Mouse (Mus musculus): Measurements from ENCODE around the gene Hdx. TPM values are rescaled to one million over a fixed set of nuclear protein-coding genes. Genes with fewer than 3 reads are reported as not detected.

Hdx gene
- polyA plus RNA-seq (2016; fragmentation: Nextera tagmentation; extraction: Ambion mirVana) = 0.14 and 0.15 TPM in 2 replicates

GRCm38 (mm10) chrX:111696356-111697282, at the start of gene Hdx:
Hdx (minus strand) TSS chrX:111697079.
- H3K27ac ChIP-seq = no peak within 1 kb of the TSS
- ATAC-seq = no peak
- H3K9ac ChIP-seq = no peak within 1 kb of the TSS
- no peaks in the 10 kb centered on the region for H3K4me1 ChIP-seq
- WGBS (ENCODE audit: insufficient replicate concordance) = 16% methylated on average over 26 of the region's 26 CpGs
- H3K4me2 ChIP-seq = peak within 1 kb of the TSS; percentile 56
- H3K9me3 ChIP-seq (replicated peaks) = no peaks in the 10 kb centered on the region
- H3K4me3 ChIP-seq = peak within 1 kb of the TSS; percentile 36
- H3K36me3 ChIP-seq = no peaks in the 10 kb centered on the region
- H3K27me3 ChIP-seq (replicated peaks) = no peaks in the 10 kb centered on the region

- Histone ChIP-seq H3K36me3 (no peaks in the 10 kb centered on the region), H3K27ac (no peak overlapping the region), H3K4me3 (no peak overlapping the region), H3K27me3 (replicated peaks) (no peaks in the 10 kb centered on the region), H3K4me1 (no peaks in the 10 kb centered on the region), H3K4me2 (no peak overlapping the region), H3K9me3 (replicated peaks) (no peaks in the 10 kb centered on the region), H3K9ac (no peak overlapping the region)
- 34% methylated on average over 3 of the region's 3 CpGs for WGBS (ENCODE audit: insufficient replicate concordance)
- no peak for ATAC-seq
These were observed 11.2 kb downstream of the Hdx start for GRCm38 (mm10) chrX:111685665-111686064.

- Histone ChIP-seq H3K4me3 (no peak overlapping the region), H3K36me3 (no peaks in the 10 kb centered on the region), H3K27ac (no peak overlapping the region), H3K4me1 (no peaks in the 10 kb centered on the region), H3K4me2 (no peak overlapping the region), H3K27me3 (replicated peaks) (no peaks in the 10 kb centered on the region), H3K9me3 (replicated peaks) (no peaks in the 10 kb centered on the region), H3K9ac (no peak overlapping the region)
- ATAC-seq = no peak
- 70% methylated on average over 3 of the region's 3 CpGs for WGBS (ENCODE audit: insufficient replicate concordance)
These were observed 25.2 kb downstream of the Hdx start for GRCm38 (mm10) chrX:111671685-111672084.

GRCm38 (mm10) chrX:111660381-111660780, 36.5 kb downstream of the Hdx start:
- Histone ChIP-seq H3K4me1 (no peaks in the 10 kb centered on the region), H3K4me2 (no peak overlapping the region), H3K27ac (no peak overlapping the region), H3K4me3 (no peak overlapping the region), H3K36me3 (no peaks in the 10 kb centered on the region), H3K9me3 (replicated peaks) (no peaks in the 10 kb centered on the region), H3K27me3 (replicated peaks) (no peaks in the 10 kb centered on the region), H3K9ac (no peak overlapping the region)
- 66% methylated on average over 5 of the region's 5 CpGs for WGBS (ENCODE audit: insufficient replicate concordance)
- no peak for ATAC-seq

GRCm38 (mm10) chrX:111658671-111659070, 38.2 kb downstream of the Hdx start:
- Histone ChIP-seq H3K9me3 (replicated peaks) (no peaks in the 10 kb centered on the region), H3K27me3 (replicated peaks) (no peaks in the 10 kb centered on the region), H3K4me3 (no peak overlapping the region), H3K4me1 (no peaks in the 10 kb centered on the region), H3K27ac (no peak overlapping the region), H3K36me3 (no peaks in the 10 kb centered on the region), H3K4me2 (no peak overlapping the region), H3K9ac (no peak overlapping the region)
- WGBS (ENCODE audit: insufficient replicate concordance) = 60% methylated on average over 4 of the region's 4 CpGs
- no peak for ATAC-seq

- Histone ChIP-seq H3K27me3 (replicated peaks) (no peaks in the 10 kb centered on the region), H3K27ac (no peak overlapping the region), H3K9me3 (replicated peaks) (no peaks in the 10 kb centered on the region), H3K36me3 (no peaks in the 10 kb centered on the region), H3K9ac (no peak overlapping the region), H3K4me2 (no peak overlapping the region), H3K4me1 (no peaks in the 10 kb centered on the region), H3K4me3 (no peak overlapping the region)
- ATAC-seq = no peak
- WGBS (ENCODE audit: insufficient replicate concordance) = 53% methylated on average over 4 of the region's 4 CpGs
These were observed 51.9 kb downstream of the Hdx start for GRCm38 (mm10) chrX:111644945-111645344.

- Histone ChIP-seq H3K4me3 (no peak overlapping the region), H3K36me3 (no peaks in the 10 kb centered on the region), H3K4me2 (no peak overlapping the region), H3K9me3 (replicated peaks) (no peaks in the 10 kb centered on the region), H3K4me1 (no peaks in the 10 kb centered on the region), H3K9ac (no peak overlapping the region), H3K27me3 (replicated peaks) (no peaks in the 10 kb centered on the region), H3K27ac (no peak overlapping the region)
- WGBS (ENCODE audit: insufficient replicate concordance) = 71% methylated on average over 5 of the region's 5 CpGs
- 0 out of 2 replicates have a peak, but pooled peaks have one; percentile 24 for ATAC-seq
These were observed 56.3 kb downstream of the Hdx start for GRCm38 (mm10) chrX:111640616-111641015.

- Histone ChIP-seq H3K27me3 (replicated peaks) (no peaks in the 10 kb centered on the region), H3K4me1 (no peaks in the 10 kb centered on the region), H3K27ac (no peak overlapping the region), H3K4me3 (no peak overlapping the region), H3K9me3 (replicated peaks) (no peaks in the 10 kb centered on the region), H3K9ac (no peak overlapping the region), H3K36me3 (no peaks in the 10 kb centered on the region), H3K4me2 (no peak overlapping the region)
- ATAC-seq = no peak
- 77% methylated on average over 2 of the region's 2 CpGs for WGBS (ENCODE audit: insufficient replicate concordance)
These were observed 99.2 kb downstream of the Hdx start for GRCm38 (mm10) chrX:111597631-111598161.

- no peak overlapping the region for H3K4me2 ChIP-seq
- H3K36me3 ChIP-seq = no peaks in the 10 kb centered on the region
- no peak overlapping the region for H3K4me3 ChIP-seq
- no peaks in the 10 kb centered on the region for H3K27me3 ChIP-seq (replicated peaks)
- 58% methylated on average over 4 of the region's 4 CpGs for WGBS (ENCODE audit: insufficient replicate concordance)
- no peaks in the 10 kb centered on the region for H3K4me1 ChIP-seq
- no peak for ATAC-seq
- no peak overlapping the region for H3K27ac ChIP-seq
- no peaks in the 10 kb centered on the region for H3K9me3 ChIP-seq (replicated peaks)
- H3K9ac ChIP-seq = no peak overlapping the region
These were observed 109.3 kb downstream of the Hdx start for GRCm38 (mm10) chrX:111587616-111588015.

GRCm38 (mm10) chrX:111577044-111577443, 119.8 kb downstream of the Hdx start:
- H3K4me1 ChIP-seq = no peaks in the 10 kb centered on the region
- H3K9me3 ChIP-seq (replicated peaks) = no peaks in the 10 kb centered on the region
- no peak overlapping the region for H3K9ac ChIP-seq
- 46% methylated on average over 2 of the region's 2 CpGs for WGBS (ENCODE audit: insufficient replicate concordance)
- no peaks in the 10 kb centered on the region for H3K36me3 ChIP-seq
- no peak overlapping the region for H3K4me2 ChIP-seq
- no peak overlapping the region for H3K27ac ChIP-seq
- H3K27me3 ChIP-seq (replicated peaks) = no peaks in the 10 kb centered on the region
- no peak overlapping the region for H3K4me3 ChIP-seq
- no peak for ATAC-seq

GRCm38 (mm10) chrX:111537859-111538258, 159.0 kb downstream of the Hdx start, which contains the start of gene Rps6ka6:
Rps6ka6 (minus strand) TSS chrX:111537959.
- H3K4me2 ChIP-seq = no peak within 1 kb of the TSS
- no peak within 1 kb of the TSS for H3K9ac ChIP-seq
- no peak within 1 kb of the TSS for H3K4me3 ChIP-seq
- H3K4me1 ChIP-seq = no peaks in the 10 kb centered on the region
- H3K27ac ChIP-seq = no peak within 1 kb of the TSS
- ATAC-seq = no peak
- 57% methylated on average over 10 of the region's 10 CpGs for WGBS (ENCODE audit: insufficient replicate concordance)
- H3K27me3 ChIP-seq (replicated peaks) = no peaks in the 10 kb centered on the region
- H3K36me3 ChIP-seq = no peaks in the 10 kb centered on the region
- no peaks in the 10 kb centered on the region for H3K9me3 ChIP-seq (replicated peaks)
